Mouse (Mus musculus): ENCODE measurements around the gene Tlx2.

Gene Tlx2

GRCm38 (mm10) chr6:83054871-83055431, 15.1 kb downstream of the Tlx2 start, which contains the start of gene Htra2:
Htra2 (minus strand) TSS chr6:83055273.
- DNase-seq (ENCODE audit: low spot score) = peak; percentile 63

GRCm38 (mm10) chr6:83054074-83054851, 15.8 kb downstream of the Tlx2 start, which contains the start of gene Aup1:
Aup1 (plus strand) TSS chr6:83054521.
- peak; percentile 97 for DNase-seq (ENCODE audit: low spot score)

DNA sequence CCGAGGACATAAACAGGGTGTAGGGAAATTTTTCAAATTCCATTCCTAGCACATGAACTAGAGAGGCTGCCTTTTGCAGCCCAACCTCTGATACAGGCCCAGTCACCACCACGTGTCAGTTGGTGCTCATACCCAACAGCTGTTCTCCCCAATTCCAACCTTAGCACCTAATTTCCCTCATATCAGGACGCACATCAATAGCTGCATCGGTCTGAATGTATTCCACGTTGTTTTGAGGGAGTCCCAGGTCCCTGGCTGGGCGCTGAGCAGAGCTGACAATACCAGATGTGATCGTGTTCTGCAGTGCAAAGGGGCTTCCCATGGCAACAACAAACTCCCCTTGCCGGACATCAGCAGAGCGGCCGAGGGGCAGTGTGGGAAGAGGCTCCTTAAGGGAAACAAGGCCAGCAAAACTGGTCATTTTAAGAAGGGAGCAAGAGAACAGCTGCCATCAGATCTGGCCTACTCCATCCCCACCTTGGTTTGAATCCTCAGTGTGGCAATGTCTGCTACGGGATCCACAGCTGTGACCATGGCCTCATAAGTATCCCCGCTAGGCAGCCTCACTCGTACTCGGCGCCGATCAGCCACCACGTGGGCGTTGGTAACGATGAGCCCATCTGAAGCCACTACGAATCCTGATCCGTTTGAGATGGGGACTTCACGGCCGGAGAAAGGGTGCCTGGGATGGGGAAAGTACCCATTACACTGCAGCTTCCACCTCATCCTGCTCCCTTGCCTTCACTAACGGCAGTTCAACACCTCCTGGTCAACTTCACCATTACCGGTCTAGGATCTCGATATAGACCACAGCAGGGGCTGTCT, 16.7 kb downstream of the Tlx2 start:
- no peak for DNase-seq (ENCODE audit: low spot score)

- DNase-seq (ENCODE audit: low spot score) = no peak
These were observed 20.7 kb downstream of the Tlx2 start for GRCm38 (mm10) chr6:83049367-83049766.

DNA sequence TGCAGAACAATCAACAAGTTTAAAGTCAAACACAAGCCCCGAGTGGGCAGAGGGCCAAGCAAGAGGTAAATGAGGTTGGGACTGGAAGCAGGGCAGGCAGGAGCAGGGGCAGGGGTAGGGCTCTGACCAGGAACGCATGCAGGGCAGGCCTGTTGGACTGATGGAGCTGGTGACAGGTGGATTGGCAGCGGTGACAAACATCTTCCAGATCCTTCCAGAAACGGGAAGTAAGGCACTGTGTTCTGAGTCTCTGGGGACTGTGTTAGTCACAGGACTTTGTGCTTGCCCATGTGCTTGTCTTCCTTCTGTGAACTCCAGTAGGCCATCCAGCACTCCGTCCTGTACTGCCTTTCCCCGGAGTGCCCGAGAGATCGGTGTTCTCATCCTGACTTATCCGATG, 25.4 kb downstream of the Tlx2 start:
- DNase-seq (ENCODE audit: low spot score) = no peak

- no peak for DNase-seq (ENCODE audit: low spot score)
These were observed 26.1 kb downstream of the Tlx2 start for GRCm38 (mm10) chr6:83043993-83044392.

DNA sequence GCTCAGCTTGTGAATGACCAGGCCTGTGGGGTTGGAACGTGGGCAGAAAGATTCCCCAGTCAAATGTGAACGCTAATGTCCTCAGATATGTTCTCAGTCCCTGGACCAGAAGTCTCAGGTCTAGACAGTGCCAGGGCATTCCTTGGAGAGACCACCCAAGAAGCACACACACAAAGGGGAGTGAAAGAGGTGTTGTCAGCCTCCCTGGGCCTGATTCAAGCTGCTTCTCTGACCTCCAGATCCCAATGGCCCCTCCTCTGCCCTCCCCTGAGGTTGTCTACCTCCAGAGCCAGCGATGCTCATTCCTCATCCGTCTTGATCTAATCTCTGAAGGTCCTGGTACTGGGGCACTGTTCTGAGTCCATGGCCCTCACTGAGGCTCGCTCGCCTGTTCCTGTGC, 26.5 kb downstream of the Tlx2 start:
- no peak for DNase-seq (ENCODE audit: low spot score)

DNA sequence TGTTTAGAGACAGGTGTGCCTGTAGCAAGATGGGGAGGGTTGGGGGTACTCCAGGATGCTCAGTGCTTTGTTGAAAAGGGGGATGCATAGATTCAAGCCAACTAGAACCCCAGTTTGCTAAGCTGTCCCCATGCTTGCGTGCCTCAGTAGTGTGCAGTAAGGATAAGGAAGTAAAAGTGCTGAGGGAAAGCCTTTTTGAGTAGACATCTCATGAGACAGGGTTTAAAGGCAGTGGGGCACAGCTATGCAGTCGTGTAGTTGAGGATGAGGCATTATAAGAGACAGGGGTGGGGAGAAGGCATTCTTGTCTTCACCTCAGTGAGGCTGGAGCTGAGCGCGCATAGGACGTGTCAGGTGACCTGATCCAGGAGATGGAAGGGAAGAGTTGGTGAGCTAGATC, 29.5 kb downstream of the Tlx2 start:
- DNase-seq (ENCODE audit: low spot score) = no peak

DNA sequence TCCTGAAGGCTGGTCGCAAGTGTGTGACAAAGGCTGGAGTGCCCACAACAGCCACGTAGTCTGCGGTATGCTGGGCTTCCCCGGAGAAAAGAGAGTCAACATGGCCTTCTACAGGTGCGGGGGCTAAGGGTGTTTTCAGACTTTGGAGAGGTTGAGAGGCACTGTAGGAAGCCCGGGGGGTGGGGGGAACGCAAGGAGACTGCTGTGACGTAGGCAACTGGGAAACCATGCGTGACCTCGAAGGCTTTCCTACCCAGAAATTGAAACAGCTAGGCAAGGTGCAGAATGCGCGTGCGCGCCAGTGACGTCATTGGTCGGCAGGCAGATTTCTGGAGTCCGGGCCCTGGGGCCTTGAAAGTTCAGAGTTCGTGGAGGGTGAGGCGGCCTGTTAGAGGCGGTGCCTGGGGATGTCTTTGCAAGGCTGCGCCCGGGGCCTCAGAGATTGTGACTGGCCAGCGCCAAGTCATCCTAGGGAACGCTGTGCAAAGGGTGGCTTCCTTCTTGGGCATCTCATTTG, 31.5 kb downstream of the Tlx2 start:
- peak; percentile 86 for DNase-seq (ENCODE audit: low spot score)

- DNase-seq (ENCODE audit: low spot score) = no peak
These were observed 32.9 kb downstream of the Tlx2 start for GRCm38 (mm10) chr6:83037188-83037587.

DNA sequence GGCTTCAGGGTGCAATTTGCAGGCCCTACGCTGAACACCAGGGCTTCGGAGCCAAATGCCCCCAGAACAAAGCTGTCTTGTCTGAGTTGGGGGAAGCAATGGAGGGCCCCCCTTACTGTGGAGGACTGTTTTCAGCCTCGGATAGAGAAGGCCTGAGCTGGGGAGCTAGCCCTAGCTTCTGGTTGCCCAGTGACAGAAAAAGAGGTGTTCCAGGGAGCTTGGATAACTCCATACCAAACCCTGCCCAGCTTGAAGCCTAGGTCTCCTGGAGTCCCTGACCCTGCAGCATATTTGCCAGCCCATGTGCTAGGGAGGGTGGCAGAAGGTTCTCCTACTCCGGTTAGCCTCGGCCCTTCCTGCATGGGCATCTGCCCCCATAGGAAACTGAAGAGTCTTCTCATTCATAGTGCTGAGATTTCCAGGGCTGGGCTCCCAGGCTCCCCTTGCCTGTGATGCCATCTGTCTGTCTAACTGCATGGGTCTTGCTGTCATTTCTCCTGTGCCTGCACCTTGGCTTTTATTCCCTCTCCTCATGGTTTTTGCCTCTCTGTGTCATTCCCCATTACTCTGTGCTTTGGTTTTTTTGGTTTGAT, 35.5 kb downstream of the Tlx2 start:
- no peak for DNase-seq (ENCODE audit: low spot score)

DNA sequence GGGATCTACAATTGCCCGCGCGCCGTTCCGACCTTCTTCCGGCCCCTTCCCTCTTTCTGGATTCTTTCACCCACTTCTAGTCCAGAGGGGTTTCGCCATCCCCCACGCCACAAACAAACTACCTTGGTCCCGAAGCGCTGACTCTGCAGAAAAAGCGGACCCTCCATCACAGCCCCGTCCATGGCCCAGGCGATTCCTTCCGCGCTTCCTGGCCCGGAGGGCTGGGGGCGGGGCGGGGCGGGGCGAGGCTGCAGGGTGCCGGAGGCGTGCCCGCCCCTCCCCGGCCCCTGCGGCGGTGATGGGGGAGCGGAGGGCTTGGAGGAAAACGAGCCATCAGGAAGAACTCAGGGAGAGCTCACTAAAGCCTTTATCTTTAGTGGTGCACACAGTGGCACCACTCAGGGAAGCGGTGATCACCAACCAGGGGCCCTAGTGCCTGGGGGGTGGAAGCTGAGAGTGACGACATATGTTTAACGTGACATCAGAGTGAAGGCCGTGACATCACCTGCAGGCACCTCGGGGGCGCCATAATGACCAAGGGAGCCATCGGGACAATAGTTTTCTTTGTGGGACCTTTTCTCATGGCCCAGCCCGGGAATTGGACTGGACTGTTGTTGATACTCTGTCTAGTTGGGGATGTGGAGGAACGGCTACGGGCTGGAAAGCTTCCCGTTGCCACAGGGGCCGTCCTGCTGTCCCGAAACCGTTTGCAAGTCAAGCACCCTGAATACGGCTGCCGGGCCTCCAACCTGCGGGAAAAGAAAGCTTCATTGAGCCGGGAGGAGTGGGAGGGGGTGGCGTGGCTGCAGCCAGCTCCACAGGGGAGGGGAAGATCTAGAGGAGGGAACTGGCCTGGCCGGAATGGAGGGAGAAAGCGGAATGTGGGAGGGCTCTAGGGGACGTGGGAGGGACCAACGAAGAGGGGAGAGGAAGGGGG, 36.6 kb downstream of the Tlx2 start, which contains the start of the genes Dok1 and Loxl3:
Dok1 (minus strand) TSS at position 223 of the 937 bp plus-strand sequence.
Loxl3 (plus strand) TSS at position 925 of the 937 bp plus-strand sequence.
- peak; percentile 74 for DNase-seq (ENCODE audit: low spot score)

GRCm38 (mm10) chr6:83032769-83033191, 37.3 kb downstream of the Tlx2 start:
- no peak for DNase-seq (ENCODE audit: low spot score)

- no peak for DNase-seq (ENCODE audit: low spot score)
These were observed 38.0 kb downstream of the Tlx2 start for GRCm38 (mm10) chr6:83031921-83032590.

DNA sequence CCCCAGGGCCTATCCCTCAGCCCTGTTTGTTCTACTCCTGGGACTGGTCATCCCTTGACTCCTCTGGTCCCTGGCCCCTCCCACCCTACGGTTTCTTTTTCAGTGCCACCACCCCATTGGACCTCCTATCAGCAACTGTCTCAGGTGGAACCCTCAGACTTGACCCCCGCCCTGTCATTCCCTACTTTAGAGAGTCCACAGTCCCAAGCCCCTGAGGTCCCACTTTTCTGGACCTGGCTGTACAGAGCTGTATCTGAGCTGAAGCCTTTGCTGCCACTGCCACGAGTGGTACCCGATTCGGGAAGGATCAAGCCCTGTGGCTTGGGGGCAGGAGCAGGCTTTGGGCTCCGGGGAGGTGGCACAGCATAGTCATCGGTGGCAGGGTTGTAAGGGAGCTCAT, 39.0 kb downstream of the Tlx2 start:
- no peak for DNase-seq (ENCODE audit: low spot score)

DNA sequence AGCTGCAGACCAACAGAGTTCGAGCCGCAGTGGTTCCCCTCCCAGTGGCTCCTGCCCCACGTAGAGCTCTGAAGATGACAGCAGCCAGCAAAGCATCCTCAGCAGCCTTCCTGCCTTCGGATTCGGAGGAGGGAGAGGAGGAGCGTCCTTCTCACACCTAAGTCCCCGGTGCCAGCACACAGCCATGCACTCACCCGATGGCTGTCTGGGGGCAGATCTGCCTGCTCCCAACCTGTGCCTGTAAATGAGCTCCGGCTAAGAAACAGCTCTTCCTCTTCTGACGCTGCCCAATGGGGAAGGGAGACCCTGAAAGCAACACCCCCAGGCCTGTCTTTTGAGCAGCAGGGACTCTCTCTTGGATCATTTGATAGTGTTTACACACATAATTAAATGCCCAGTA, 40.3 kb downstream of the Tlx2 start:
- DNase-seq (ENCODE audit: low spot score) = no peak

GRCm38 (mm10) chr6:83027706-83028105, 42.4 kb downstream of the Tlx2 start:
- DNase-seq (ENCODE audit: low spot score) = no peak

DNA sequence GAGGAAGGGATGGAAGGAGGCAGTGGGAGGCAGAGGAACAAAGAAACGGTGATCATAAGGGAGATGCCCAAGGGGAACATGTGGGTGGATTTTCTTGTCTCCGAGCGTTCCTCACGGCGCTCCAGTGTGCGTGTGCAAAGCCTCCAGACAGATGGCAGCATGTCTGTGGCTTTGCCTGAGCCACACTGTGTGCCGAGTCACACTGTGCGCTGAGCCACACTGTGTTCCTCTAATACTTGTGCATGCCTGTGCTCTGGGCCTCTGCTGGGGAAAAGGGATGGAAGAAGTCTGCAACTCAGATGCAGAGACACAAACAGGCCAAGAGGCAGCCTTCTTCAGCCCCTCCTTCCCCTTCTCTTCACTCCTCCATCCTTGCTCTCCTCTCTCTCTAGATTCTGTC, 42.8 kb downstream of the Tlx2 start:
- no peak for DNase-seq (ENCODE audit: low spot score)

DNA sequence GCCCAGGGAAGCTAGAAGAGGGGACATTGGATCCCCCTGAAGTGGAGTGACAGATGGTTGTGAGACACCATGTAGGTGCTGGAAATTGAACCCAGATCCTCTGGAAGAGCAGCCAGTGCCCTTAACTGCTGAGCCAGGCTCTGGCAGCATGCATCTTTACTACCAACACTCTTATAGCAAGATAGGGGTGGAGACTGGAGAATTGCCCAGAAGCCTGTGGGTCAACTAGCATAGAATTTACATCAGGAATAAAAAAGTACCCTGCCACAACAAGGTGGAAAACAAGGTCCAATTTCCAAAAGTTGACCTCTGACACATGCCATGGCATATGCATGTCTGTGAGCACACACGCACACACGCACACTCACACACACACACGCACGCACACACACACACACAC, 44.9 kb downstream of the Tlx2 start:
- DNase-seq (ENCODE audit: low spot score) = no peak

- DNase-seq (ENCODE audit: low spot score) = no peak
These were observed 45.7 kb downstream of the Tlx2 start for GRCm38 (mm10) chr6:83024421-83024820.

Data from testis, postnatal 14 days (tissue).